Mouse (Mus musculus) G1E (cell line): ENCODE results near the gene Prelid3b.

Experiments used
- CTCF ChIP-seq: IDR thresholded peaks from 2 replicates; pipeline ENCODE4 v1.5.1; 2012; ENCODE audit warnings: low read depth, low read length, inconsistent platforms, mixed read lengths
- GATA1 ChIP-seq: IDR thresholded peaks from 2 replicates; pipeline ENCODE4 v1.6.1; 2012; ENCODE audit warnings: borderline replicate concordance, low read length, inconsistent platforms, mixed read lengths
- POLR2AphosphoS5 ChIP-seq: IDR thresholded peaks from 2 replicates; pipeline ENCODE4 v1.6.1; 2012; ENCODE audit warnings: low read depth, low read length, inconsistent platforms; ENCODE audit not compliant: insufficient replicate concordance

GRCm38 (mm10) chr2:174517141-174518079, 44.5 kb upstream of the Prelid3b start:
- no peak for TF ChIP-seq CTCF
- TF ChIP-seq POLR2AphosphoS5: no peak
- no peak for TF ChIP-seq GATA1
